Mouse (Mus musculus) NIH3T3 (cell line): ENCODE data around the gene Tbc1d22b.
A peak's percentile ranks its signal among the peaks of the same experiment; 100 is the strongest.

Experiments used
- DNase-seq: peaks from one replicate; pipeline ENCODE4 v3.0.0-alpha.2; 2012; ENCODE audit warnings: low read depth

The Tbc1d22b gene

DNA sequence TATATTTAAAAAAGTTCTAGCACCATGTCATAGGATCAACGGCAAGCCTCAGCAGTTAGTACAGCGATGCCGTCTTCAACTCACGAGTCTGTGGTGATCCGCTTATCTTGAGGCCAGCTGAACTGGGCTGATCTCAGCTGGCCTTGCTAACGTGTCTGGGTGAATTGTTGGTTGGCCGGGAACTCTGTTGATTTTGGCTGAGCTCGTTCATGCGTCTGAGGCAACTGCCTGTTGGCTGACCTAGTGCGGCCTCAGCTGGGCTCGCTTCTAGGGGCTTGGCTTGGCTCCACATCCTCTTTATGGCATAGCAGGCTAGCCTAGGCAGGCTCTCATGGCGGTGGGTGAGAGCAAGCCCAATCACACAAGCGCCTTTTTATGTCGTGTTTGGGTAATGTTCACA is 8.2 kb upstream of the Tbc1d22b start:
- peak; percentile 91 for DNase-seq

DNA sequence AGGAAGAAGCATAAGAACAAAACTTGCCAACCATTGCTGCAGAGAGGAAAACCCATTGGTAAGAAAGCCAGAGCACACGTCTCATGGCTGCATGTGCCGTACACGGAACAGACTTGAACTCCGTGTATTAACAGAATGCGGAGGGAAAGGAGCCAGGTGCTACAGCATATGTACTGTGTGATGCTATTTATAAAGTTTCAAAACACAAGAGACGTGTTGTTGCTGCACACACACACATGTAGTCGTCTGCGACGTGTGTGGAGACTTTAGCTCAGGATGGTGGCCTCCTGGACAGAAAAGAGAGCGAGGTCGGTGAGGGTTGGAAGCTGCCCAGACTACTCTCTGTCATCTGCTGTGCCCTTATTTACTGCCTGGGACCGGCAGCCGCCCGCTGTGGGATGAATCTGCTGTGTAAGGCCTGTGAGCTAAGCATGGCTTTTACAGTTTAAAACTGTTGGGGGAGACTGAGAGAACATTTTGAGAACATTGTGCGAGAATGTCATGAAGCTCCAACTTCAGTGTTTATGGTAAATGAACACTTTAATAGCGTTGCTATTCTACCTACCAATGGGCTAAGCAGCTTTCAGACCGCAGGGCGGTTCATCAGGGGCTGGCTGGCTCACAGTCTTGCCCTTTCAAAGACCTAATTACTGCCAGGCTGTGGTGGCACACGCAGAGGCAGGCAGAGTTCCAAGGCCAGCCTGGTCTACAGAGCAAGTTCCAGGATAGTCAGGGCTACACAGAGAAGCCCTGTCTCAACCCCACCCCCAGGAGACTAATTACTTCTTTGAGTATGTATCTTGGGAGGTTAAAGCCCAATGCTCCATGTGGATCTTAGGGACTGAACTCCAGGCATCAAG is 6.5 kb upstream of the Tbc1d22b start:
- no peak for DNase-seq

DNA sequence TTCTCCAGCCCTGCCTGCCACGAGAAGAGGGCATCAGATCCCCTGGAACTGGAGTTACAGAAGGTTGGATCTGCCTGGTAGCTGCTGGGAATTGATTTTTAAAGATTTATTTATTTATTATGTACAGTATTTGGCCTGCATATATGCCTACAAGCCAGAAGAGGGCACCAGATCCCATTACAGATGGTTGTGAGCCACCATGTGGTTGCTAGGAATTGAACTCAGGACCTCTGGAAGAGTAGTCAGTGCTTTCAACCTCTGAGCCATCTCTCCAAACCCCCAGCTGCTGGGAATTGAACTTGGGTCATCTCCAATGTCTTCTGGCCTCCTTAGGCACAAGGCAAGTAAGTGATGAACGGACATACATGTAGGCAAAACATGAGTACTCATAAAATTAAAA is 5.5 kb upstream of the Tbc1d22b start:
- DNase-seq: no peak

DNA sequence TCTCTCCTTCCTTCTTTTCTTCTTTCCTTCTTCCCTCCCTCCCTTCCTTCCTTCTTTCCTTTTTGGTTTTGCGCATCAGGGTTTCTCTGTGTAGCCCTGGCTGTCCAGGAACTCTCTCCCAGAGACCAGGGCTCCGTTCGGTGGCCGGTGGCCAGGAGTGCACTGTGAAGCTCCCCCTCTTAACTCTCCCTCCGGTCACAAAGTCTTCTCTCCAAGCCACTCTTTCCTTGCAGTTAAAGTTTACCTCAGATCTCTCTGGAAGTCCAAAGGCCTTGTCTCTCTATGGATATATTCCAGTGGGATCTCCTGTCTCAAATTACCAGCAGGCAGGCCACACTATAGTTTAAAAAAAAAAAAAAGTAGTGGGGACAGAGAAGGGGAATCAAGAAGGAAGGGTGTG is 4.3 kb upstream of the Tbc1d22b start:
- no peak for DNase-seq

DNA sequence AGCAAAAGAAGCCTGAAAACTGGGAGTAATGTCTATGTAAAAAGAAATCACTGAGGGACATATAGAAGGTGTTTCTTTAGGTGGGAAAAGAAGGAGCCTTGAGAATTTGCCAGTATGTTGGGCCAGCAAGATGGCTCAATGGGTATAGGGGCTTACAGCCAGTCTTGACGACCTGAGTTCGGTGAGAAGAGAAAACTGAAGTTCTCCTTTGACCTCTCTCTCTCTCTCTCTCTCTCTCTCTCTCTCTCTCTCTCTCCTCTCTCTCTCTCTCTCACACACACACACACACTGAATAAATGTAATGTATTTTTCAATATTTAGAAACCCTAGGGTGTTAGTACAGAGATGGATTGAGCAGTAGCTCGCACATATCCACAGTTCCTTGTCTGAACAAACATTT is 1.1 kb upstream of the Tbc1d22b start:
- DNase-seq: no peak

DNA sequence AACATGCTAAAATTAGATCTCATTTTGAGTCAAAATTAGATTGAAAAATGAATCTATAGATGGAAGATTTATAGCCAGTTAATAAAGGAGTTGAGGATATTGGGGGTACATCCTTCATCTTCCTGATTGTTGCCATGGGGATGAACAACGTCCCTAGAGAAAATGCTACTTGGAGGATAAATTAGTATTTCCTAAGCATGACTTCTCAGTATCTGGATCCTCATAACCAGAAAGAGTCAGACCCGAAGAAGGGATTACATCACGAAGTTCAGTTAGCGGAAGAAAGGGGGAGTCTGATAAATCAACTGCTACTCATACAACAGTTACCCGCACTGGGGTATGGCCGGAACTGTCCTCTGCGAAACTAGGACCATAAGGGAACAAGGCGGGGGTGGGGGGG is 591 bp upstream of the Tbc1d22b start:
- DNase-seq: peak; percentile 36

DNA sequence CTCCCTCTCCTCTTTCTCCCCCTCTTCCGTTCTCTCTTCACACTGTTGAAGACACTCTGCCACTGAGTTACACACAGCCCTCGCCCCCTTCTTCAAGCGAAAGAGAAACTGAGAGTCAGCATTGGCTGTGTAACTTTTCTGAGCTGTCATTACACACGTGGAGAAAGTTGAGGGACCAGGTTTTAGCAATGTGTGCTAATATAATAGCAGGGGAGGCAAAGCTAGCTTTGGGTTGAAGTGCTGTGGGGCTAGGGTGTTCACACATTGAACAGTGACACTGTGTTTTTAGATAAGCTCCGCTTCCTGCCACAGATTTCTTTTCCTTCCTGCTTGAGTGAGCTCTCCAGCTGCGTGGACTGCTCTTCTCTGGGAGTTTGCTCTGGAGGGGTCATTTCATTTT is 1.4 kb downstream of the Tbc1d22b start:
- DNase-seq: no peak

DNA sequence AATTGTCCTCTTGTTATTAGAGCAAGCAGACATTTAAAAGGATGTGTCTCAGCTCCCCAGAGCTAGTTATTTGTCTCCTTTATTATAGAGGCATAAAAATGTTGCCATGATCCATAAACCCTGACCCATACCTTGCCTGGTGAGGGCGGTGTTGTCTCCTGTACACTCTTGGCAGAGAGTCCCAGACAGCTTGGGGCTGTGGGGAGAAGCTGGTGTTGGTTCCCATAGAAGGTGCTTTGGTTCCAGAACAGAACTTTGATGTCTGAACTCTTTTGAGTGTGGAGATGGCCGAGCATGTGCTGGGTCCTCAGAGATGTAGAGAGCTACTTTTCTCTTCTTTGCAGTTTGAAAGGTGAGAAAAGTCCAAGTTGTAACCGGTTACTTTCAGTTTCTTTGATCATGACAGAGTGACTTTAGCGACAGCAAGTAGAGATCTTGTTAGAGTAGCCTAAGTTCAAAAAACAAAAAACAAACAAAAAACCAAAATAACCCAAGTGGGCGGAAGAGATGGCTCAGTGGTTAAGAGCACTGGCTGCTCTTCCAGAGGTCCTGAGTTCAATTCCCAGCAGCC is 2.7 kb downstream of the Tbc1d22b start, which contains the start of gene Tmem217:
TSS of gene Tmem217 (minus strand) at position 224 of the 571 bp plus-strand sequence.
- DNase-seq: no peak

DNA sequence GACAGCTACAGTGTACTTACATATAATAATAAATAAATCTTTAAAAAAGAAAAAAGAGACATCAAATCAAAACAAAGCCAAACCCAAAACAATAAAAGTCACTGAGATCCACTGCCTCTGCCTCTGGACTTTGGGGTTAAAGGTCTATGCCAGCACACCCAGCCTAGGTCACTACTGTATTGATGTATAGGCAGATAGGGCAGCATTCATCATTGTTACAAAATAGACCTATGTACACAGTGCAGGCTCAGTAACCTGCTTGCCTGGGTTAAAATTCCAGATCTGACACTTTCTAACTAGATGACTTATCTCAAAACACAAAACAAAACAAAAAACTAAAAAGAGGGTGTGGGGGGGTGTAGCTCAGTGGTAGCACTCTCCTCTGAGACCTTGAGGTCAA is 4.6 kb downstream of the Tbc1d22b start:
- no peak for DNase-seq

DNA sequence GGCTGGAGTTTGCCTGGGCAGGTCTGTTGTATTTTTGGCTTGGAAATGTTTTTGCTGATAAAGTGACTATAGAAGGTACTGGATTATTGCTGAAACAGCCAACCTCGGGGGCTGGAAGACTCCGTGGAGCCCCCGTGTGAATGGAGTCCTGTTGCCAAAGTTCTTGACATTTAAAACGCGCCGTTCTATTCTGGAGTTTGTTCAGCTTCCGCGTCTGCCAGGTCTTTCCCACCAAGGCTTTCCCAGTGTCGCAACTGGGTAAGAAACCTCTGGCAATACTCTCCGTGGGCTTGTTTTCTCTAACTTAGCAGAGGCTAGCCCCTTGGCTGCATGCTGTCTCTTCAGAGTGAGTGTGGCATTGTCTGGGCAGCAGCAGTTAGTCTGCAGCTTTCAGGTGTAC is 6.9 kb downstream of the Tbc1d22b start:
- no peak for DNase-seq

DNA sequence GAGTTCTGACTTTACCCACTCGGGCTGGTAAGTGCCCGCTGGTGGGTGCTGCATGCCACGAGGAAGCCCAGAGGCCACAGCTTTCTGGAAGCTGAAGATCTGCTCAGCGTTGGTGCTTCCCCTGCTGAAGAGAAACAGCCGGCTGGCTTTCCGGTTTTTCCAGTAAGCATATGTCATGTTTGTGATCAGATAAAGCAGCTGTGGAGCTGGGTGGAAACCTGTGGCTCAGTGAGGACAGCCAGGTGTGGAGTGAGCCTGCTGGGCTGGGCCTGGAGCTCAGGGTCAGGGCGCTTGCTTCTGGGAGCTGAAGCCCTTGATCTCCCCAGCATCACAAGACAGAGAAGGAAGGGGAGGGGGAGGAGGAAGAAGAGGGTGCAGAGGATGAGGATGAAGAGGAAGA is 7.3 kb downstream of the Tbc1d22b start:
- no peak for DNase-seq

DNA sequence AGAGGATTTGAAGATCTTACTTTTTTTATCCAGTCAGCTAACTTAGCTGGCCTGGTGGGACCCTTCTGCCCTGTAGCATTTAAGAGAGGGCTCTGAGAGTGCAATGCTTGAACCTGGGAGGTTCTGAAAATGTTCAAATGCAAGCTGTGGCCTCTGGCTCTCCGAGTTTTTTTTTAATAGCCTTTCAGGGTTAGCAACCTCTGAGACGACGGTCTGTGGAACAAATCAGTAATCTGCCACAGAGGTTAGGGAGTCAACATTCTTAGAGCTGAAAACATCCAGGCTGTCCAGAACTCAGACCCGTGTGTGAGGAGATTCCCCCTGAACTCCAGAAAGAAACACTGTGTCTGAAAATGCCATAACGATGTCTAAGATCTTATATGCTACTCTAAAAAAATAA is 8.9 kb downstream of the Tbc1d22b start:
- DNase-seq: no peak

DNA sequence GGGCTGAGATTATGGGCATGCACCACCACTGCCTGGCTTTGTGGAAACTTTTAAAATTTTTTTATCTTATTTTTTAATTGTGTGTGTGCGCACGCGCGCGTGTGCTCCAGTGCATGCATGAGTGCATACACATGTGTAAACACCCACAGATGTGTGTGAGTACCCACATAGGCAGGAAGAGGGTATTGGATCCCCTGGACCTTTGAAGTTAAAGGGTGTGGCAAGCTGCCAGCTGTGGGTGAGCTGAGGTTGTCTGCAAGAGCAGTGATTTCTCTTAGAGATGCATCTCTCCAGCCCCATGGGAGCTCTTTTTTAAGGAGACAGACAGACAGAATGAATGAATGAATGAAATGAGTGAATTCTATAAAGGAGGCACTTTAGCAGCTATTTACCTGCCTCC is 15.9 kb downstream of the Tbc1d22b start:
- DNase-seq: no peak

DNA sequence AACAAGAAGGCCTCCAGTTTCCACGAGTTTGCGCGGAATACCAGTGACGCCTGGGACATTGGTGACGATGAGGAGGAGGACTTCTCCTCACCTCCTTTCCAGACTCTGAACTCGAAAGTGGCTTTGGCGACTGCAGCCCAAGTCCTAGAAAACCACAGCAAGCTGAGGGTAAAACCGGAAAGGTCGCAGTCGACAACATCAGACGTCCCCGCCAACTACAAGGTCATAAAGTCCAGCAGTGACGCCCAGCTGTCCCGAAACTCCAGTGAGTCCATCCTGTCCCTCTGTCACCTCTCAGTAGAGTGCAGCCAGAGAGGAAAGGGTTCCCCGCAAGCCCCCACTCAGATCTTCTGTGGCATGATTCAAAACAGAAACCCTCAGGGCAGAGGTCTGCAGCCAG is 18.9 kb downstream of the Tbc1d22b start:
- no peak for DNase-seq

DNA sequence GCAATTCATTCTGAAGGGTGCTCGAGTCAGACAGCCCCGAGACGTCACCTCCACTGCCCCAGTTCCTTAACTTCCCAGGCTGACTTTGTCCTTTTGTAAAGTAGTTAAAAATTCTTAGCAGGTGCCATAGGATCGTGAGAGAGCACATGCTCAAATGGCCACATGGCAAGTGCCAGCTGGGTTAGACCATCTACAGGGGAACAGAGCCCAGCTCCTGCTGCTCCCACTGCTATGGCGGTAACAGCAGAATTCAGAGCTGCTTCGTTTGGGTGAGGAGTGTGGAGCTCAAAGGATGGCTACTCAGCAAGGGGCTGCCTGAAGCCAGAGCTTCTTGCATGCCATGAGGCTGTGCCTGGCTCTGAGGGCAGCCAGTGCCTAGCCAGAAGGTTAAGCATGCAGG is 20.2 kb downstream of the Tbc1d22b start:
- no peak for DNase-seq

DNA sequence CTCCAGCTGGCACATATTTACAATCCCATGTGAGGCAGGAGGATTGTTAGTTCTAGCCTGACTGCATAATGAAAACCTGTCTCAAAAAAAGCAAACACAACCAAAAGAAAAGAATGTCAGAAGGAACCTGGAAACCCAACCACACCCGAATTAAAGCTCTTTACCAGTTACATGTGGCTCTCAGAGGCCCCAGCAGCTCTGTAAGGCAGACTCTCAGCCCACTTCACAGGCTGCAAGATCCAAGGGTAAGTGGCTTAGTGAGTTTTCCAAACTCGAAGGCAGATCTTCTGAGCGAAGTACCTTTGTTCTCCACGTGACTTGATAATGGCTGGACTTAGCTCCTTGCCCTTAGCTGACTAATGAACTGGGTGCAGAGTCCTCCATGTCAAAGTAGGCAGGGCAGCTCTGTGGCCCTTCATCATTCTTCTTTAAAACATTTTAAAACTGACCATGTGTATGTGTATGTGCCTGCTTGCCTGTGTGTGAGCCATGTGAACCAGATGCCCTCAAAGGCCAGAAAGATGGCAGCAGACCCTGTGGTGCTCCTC is 30.1 kb downstream of the Tbc1d22b start:
- no peak for DNase-seq

DNA sequence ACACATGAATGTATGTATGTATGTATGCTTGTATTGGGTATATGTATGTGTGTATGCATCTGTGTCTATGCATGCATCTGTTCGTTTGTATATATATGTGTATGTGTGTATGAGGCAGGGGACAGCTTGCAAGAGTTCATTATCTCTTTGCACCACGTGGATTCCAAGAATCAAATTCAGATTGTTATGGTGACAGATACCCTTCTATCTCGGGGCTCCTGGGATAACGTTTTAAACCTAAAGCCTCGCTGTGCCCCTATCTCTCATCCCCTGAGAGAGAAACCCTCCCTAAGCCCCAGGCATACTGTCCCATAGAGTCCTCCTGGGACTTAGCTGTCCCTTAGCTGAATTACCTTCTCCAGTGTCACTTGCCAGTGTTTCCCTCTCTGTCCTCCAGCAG is 34.0 kb downstream of the Tbc1d22b start:
- DNase-seq: no peak

DNA sequence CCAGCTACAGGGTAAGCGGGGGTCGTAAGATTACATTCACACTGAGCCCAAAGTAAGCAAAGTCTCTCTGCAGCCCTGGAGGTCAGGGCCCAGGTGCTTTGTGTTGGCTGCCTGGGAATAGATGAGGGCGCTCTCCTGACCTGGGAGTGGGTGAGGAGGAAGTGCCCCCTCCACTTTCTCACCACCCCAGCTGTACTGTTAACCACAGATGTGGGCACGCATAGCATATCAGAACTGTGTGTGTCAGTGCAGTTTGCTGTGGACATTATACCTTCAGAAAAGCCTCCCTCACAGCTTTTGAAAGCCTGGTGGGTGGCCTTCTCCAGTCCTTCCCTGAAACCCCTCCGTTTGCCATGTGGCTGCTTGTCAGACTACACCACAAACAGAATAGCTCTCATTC is 34.7 kb downstream of the Tbc1d22b start:
- DNase-seq: no peak

DNA sequence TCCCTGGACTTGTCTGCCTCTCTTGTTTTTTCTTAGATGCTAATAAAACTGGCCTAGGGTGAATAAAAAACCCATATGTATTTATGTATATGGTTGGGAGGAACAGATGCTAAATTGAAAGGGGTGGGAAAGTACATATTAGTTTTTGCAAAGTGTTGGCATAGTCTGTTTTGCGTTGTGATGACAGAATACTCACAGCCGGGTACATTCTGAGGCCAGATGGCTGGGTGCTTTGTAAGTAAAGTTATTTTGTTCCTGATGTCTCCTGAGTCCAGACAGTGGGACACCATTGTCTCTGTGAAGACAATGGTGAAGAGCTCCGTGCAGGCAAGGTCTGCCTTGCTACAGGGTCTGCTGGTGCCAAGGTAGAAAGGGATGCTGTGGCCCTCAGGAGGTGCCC is 35.2 kb downstream of the Tbc1d22b start:
- DNase-seq: no peak

DNA sequence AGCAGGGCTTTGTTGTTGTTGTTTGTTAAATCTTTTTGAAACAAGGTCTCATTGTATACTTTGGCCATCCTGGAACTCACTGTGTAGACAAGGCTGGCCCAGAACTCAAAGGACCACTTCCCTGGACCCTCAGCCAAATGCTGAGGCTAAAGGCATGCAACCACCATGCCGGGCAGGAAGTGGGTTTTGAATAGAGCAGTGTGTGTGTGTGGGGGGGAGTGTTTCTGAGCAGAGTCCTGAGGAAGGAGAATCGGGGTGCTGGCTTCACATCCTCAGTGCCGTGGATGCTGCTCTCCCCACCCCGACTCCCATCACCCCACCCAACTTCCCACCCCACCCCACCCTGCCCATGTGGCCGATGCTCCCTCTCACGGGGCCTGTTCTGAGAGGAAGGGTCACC is 35.9 kb downstream of the Tbc1d22b start:
- no peak for DNase-seq

DNA sequence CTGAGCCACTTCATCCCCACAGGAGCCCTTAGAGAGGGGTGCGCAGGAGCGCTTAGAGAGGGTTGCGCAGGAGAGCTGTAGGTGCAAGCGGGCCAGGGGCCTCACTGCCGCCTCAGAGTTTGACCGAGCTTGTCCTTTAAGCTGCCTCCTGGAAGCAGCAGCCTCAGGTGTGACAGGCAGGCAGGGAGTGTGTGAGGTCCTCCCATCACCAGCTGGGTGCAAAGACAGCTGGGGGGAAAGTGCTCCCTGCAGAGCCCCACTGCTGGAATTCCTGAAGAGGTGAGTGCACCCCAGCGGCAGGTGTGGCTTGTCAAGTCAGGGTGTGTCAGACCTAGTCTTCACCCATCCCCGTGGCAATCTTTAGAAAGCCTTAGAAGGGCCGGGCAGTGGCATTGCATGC is 37.3 kb downstream of the Tbc1d22b start:
- no peak for DNase-seq

DNA sequence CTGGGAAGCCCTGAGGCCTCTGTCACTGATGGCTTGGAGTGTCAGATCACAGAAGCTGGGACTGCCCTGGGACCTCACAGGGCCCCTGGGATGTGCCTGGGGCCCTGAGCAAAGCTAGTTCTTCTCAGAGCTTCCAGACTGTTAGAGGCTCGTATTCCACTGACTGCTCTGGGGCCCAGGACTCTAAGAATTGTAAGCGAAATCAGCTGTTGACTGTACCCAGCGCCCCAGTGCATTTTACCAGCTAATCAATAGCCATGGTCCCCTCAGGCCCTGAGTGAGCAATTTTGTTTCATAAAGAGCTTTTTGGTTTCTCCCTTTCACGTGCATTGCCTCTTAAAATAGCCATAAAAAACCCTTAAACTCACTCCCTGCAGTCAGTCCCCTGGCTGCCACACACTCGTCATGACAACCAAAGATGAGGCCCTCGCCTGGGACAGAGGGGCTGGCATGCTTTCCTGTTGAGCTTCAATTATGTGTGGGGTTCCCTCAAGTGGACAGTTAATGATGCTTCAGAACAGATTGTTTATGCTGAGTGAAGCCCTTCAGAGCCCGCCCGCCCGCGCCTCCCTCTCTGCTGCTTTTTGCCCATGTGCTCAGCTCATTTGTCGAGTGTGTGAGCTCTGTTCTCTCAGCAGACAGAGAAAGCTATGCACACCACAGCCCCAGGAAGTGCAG is 39.8 kb downstream of the Tbc1d22b start:
- DNase-seq: no peak
